Mouse (Mus musculus) lung, postnatal 10 days (tissue): Measurements from ENCODE around the gene Chmp2a.
"Not testable (repeated sequence)": the region's sequence is repeated elsewhere in the genome, so short reads cannot be mapped to it uniquely, and the experiment has no call there.

Experiments used
- DNase-seq: peaks from one replicate; pipeline ENCODE4 v3.0.0; 2021

Chmp2a gene

GRCm38 (mm10) chr7:13034148-13034977 lies at the start of gene Chmp2a:
Gene Chmp2a, minus strand, starts transcription at chr7:13034807.
- DNase-seq: peak; percentile 98

DNA sequence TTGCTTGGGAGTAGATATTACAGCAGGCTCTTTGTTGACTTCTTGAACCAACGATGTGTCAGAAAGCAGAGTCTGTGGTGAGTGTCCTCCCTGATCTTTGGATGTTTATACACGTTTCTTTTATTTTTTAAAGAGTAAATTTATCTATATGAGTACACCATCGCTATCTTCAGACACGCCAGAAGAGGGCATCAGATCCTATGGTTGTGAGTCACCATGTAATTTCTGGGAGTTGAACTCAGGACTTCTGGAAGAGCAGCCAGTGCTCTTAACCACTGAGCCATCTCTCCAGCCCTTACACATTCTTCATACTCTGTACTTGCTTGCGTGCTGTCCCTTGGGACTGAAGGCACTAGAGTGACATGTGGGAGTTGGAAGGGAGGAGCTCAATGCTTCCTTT lies 37.7 kb upstream of the Chmp2a start:
- no peak for DNase-seq

GRCm38 (mm10) chr7:13063399-13063798 lies 28.8 kb upstream of the Chmp2a start:
- not testable (repeated sequence) for DNase-seq

DNA sequence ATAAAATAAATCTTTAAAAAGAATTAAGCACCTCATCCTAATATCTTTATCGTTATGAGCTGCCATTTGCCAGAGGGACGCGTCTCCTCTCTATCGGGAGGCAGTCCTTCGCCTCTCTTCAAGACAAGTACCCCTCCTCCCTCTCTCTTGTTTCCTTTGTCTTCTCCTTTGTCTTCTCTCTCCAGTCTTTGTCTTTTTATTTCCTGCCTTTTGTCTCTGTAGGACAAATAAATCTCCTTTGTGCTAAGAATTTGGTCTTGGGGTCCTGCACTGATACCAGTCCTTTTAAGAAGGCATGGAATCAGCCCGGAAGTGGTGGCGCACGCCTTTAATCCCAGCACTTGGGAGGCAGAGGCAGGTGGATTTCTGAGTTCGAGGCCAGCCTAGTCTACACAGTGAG lies 24.9 kb upstream of the Chmp2a start:
- no peak for DNase-seq

GRCm38 (mm10) chr7:13056913-13057700 lies 22.5 kb upstream of the Chmp2a start:
- DNase-seq: no peak

DNA sequence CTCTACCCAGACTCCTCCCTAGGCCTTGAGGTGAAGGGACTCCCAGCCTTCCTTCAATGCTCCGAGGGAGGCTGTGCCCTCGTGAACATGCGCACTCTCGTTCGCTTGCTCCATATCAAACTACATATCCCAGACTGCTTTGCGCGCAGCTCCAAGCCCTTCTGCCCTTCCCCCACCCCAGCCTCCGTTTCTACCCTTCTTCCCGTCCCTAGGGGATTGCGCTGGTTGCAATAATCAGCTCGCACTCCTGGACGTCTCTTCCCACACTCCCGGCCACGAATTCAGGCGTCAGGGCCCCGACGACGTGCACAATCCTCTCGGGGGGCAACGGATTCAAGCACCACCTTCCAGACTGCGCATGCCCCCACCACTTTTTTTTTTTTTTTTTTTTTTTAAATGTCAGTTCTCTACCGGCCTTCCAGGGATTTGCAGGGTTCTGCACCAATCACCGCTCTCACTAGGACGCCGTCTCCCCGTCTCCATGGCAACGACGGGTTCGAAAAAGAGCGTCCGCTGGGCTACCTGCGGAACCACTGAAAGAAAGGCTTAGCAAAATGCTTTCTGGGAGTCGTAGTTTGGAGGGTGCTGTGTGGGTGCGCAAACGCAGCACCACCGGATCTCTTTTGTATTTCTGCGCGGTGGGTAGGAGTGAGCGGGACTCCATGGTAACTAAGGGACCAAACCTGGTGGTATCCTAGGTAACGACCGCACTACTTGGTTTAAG lies 19.8 kb upstream of the Chmp2a start, which contains the start of gene Mzf1:
Mzf1 (minus strand) TSS at position 478 of the 724 bp plus-strand sequence.
- DNase-seq: peak; percentile 96

DNA sequence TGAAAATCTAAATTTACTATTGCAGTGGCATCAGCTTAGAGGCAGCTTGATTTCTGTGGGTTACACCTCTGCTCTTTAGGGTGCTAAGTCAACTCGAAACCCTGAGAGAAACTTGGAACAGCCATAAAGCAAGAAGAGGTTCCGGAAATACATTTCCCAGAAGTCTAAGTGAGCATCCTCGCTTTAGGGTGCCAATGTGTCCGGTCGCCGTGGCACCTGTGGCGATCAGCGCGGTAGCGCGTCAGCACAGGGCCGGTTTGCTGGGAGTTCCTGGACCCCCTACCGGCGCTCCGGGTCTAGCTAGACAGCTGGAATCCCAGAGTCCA lies 19.3 kb upstream of the Chmp2a start:
- DNase-seq: no peak

- DNase-seq: no peak
These were observed 18.9 kb upstream of the Chmp2a start for GRCm38 (mm10) chr7:13053501-13053900.

GRCm38 (mm10) chr7:13053001-13053400 lies 18.4 kb upstream of the Chmp2a start:
- no peak for DNase-seq

DNA sequence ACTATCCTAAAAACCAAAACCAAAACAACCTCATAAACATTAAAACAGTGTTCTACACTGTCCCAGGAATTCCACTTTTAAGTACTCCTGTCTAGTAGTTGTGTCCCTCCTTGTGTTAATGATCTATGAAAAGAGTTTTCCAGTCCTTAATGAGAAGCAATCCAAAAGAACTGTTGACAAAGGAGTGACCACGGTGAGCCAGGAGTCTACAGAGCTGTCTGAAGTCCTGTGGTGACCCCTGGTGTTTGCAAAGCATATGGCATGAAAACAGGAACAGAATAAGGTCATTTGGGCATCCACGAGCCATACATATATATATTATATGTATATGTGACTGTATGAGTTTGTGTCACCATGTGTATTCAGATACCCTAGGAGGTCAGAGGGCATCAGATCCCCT lies 11.5 kb upstream of the Chmp2a start:
- DNase-seq: peak; percentile 81

DNA sequence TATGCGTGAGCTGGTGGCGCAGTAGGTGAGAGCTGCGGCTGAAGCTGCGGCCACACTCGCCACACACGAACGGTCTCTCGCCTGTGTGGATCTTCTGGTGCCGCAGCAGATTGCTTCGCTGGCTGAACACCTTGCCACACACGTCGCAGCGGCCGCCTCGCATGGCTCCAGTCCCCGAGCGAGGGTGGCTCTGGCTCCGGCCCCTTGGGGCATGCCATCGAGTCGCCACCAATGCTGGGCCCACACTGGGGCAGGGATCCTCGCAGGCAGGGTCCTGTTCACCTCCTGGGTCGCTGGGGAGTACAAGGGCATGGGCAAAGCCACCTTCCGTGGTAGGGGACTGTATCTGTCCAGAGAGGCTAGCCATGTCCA lies 9.6 kb upstream of the Chmp2a start:
- no peak for DNase-seq

DNA sequence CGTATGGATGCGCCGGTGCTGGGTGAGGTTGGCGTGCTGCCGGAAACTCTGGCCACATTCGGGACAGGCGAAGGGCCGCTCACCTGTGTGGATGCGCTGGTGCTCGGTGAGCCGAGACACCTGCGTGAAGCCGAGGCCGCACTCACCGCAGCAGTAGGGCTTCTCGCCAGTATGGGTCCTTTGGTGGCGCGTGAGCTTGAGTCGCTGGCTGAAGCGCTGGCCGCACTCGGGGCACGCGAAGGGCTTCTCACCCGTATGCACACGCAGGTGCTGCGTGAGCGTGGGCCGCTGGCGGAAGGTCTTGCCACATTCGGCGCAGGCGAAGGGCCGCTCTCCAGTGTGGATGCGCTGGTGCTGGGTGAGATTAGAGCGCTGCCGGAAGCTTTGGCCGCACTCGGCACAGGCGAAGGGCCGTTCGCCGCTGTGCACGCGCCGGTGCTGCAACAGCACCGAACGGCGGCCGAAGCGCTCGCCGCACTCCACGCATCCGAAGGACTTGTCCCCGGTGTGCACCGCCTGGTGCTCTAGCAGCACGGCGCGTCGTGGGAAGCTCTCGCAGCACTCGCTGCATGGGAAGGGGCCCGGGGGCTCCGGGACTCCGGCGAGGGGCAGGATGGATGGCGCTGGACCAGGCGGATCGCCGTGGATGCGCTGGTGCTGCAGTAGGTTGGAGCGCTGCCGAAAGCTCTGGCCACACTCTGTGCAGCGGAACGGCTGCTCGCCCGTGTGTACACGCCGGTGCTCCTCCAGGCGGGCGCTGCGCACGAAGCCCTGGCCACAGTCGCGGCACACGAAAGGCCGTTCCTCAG lies 9.0 kb upstream of the Chmp2a start:
- DNase-seq: peak; percentile 37

DNA sequence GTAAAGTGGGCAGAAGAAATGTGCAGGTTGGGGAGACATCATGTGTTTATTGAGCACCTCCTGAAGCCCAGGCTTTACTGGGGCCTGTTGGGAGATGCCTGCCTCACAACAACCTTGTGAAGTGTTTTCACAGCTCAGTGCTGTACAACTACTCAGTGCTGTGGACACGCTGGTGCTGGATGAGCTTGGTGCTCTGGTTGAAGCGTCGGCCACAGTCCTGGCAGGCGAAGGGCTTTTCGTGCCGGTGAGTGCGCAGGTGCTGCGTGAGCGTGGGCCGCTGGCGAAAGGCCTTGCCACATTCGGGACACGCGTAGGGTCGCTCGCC lies 8.5 kb upstream of the Chmp2a start:
- DNase-seq: no peak

- no peak for DNase-seq
These were observed 7.9 kb upstream of the Chmp2a start for GRCm38 (mm10) chr7:13042511-13042910.

- DNase-seq: no peak
These were observed 6.6 kb upstream of the Chmp2a start for GRCm38 (mm10) chr7:13041256-13041655.

- DNase-seq: no peak
These were observed 4.6 kb upstream of the Chmp2a start for GRCm38 (mm10) chr7:13039181-13039580.

- no peak for DNase-seq
These were observed 4.1 kb upstream of the Chmp2a start for GRCm38 (mm10) chr7:13038621-13039169.

- DNase-seq: peak; percentile 100
These were observed 3.4 kb upstream of the Chmp2a start, which contains the start of gene Ube2m for GRCm38 (mm10) chr7:13037901-13038555. Gene Ube2m, minus strand, starts transcription at chr7:13038275.

DNA sequence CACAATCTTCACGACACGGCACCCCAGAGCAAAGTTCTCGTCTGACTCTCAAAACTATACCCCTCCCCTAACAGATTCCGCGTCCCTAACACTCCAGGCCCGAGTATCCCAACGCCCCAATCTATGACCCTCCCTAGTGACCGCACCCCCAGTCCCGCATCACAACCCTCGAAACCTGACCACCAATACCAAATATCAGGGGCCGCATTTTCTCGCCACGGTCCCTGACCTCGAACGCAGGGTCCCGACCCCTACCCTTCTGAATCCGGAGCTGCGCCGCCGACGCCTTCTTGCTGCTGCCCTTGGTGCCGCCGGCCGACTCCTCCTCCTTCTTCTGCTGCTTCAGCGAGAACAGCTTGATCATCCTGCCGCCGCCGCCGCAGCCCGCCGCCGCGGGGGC lies 2.8 kb upstream of the Chmp2a start:
- DNase-seq: no peak

DNA sequence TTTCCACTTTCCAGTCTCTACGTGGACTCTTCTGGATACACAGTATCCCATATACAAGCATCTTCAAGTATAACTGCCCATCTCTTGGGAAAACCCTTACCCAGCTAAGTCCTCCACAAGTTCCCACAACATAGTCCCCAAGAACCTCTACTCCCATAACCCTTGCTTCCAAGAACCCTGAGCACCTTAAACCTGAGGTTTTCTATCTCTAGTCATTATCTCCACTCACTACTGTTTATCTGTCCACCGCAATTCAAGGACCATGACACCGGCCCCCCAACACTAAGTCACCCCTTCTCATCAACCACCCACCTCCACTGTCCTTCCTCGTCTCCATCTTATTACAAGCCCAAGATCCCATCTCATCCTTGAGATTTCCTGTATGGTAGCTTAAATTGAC lies 2.2 kb upstream of the Chmp2a start:
- DNase-seq: no peak

DNA sequence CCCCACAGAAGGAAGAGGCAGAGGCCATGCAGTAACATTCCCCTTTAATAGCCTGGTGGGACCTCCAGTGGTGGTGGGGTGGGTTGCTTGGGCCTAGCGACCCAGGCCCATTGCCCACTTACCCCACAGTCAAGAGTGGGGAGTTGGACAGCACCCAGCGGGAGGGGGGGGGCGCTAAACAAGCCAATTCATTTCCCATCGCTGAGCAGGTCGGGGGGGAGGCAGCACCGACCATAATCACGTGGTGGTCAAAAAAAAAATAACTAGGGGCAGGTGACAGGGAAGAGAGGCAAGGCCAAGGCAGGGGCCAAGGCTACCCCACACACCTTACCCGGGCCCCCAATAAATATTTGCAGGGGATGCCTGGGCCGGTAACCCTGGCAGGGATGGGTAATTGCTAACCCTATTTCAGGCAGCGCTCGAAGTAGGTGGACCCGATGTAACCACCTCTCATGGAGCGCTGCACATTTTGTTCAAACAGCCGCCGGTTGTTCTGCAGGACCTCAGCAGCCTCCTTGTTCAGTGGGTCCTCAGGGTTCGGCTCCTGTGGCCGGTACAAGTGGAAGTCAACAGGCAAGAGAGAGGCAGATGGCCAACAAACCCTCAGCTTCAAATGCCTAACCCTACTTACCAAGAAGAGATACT lies 726 bp upstream of the Chmp2a start:
- peak; percentile 24 for DNase-seq
